Mouse (Mus musculus) stomach, postnatal 0 days (tissue): ENCODE data around the gene Birc6.

Experiments
- CTCF ChIP-seq: IDR thresholded peaks from 2 replicates; pipeline ENCODE4 v1.5.1; 2016; ENCODE audit warnings: antibody characterized with exemption, low read depth, mild to moderate bottlenecking, moderate library complexity
- EP300 ChIP-seq: optimal IDR thresholded peaks from 2 replicates; pipeline ENCODE3; 2016; ENCODE audit warnings: antibody characterized with exemption

GRCm38 (mm10) chr17:74732872-74733271 lies 204.8 kb downstream of the Birc6 start:
- TF ChIP-seq CTCF (peak; percentile 59), EP300 (no peak)
